In genomic region chr10:95678241-95678640, GRCm38 (mm10) we compare ENCODE assay signal across 10 mouse cellular contexts. TPM values are rescaled to one million over a fixed set of nuclear protein-coding genes. Genes with fewer than 3 reads are reported as not detected.
A peak's percentile ranks its signal among the peaks of the same experiment; 100 is the strongest.
DNase-seq lines count a peak whose midpoint lies in the region; ATAC-seq lines count a peak whose summit lies in the region.
"Had no signal": no experiment of that assay in that cellular context is flagged by ENCODE, and none has a peak within 500 bp of the region (broad histone marks: within the 10 kb centered on the region; RNA-seq: fewer than 3 reads in every experiment).

No protein-coding gene starts in this region.

- no peaks in the 10 kb centered on the region for H3K9me3 ChIP-seq in neural tube, embryonic 15.5 days (replicated peaks)

- peak overlapping the region; percentile 39; the same call in 1 of the 2 replicates for H3K4me2 ChIP-seq in neural tube, embryonic 15.5 days

- no peak overlapping the region for H3K9ac ChIP-seq in neural tube, embryonic 15.5 days (replicated peaks)

- H3K4me3 ChIP-seq in neural tube, embryonic 15.5 days (replicated peaks): no peak overlapping the region

- no peaks in the 10 kb centered on the region for H3K36me3 ChIP-seq in neural tube, embryonic 15.5 days

- WGBS in neural tube, embryonic 15.5 days: 69% methylated on average over 7 of the region's 7 CpGs

- intact Hi-C loops in heart, postnatal 14 days (cut with DNase I): loop anchor here (5.0 kb wide), 1 partner anchor 104 kb away; no protein-coding TSS in a partner anchor

- peaks cover 14% of the 10 kb centered on the region for H3K4me1 ChIP-seq in neural tube, embryonic 15.5 days

- no peak for ATAC-seq in neural tube, embryonic 15.5 days (ENCODE audit: low FRiP score)
- ATAC-seq in inflammation-experienced regulatory T-cells, adult 6 months: peak; percentile 25
- peak; percentile 5; the same call in 1 of the 2 replicates for ATAC-seq in megakaryocyte-erythroid progenitor cell, adult 5-6 weeks (replicated peaks; ENCODE audit: low FRiP score, low TSS enrichment, poor library complexity, severe bottlenecking)

- DNase-seq in heart, adult 18-20 months: peak; percentile 35 to 41
- DNase-seq in heart, postnatal 14 days: no peak
- no peak for DNase-seq in neural tube, embryonic 10.5 days (ENCODE audit: extremely low spot score, low spot score)
- no peak for DNase-seq in cerebellum, postnatal 10 days
- no peak for DNase-seq in urinary bladder, postnatal 25 days (ENCODE audit: low spot score)

- H3K27ac ChIP-seq in neural tube, embryonic 15.5 days (replicated peaks): no peak overlapping the region

- no peaks in the 10 kb centered on the region for H3K27me3 ChIP-seq in neural tube, embryonic 15.5 days (replicated peaks)

RNA-seq across cellular contexts. Expression of gene Anapc15-ps, which starts 5.0 kb away (rescaled TPM):
- total RNA-seq in heart, adult 18-20 months (2021): not detected
- not detected for total RNA-seq in heart, postnatal 14 days (2021)
- polyA plus RNA-seq in neural tube, embryonic 15.5 days (2015; fragmentation: Nextera tagmentation; extraction: Ambion mirVana): not detected in 2 replicates
- not detected for polyA plus RNA-seq in inflammation-experienced regulatory T-cells, adult 6 months (2017; shearing (Covaris generic))
- total RNA-seq in megakaryocyte-erythroid progenitor cell, adult 5-6 weeks (2014; fragmentation: Nextera tagmentation): not detected in 2 replicates
- 0.56 and 1.1 TPM in 2 replicates for total RNA-seq in megakaryocyte-erythroid progenitor cell, adult 5-6 weeks (2017)
- polyA plus RNA-seq: activated CD4-positive, CD25-positive, alpha-beta regulatory T cell, adult 4 months; midbrain, embryonic 14.5 days had no signal

Comparison
In these comparisons a context has a peak if more than half of its experiments do, and no peak if none do; other contexts are left out.
1. DNase-seq: peak in heart, adult 18-20 months (2 of 2); none in heart, postnatal 14 days (0 of 2), neural tube, embryonic 10.5 days (single experiment), cerebellum, postnatal 10 days (0 of 2) and urinary bladder, postnatal 25 days (single experiment).